Mouse (Mus musculus) limb, embryonic 15.5 days (tissue): Measurements from ENCODE around the gene Tusc2. TPM values are rescaled to one million over a fixed set of nuclear protein-coding genes. Genes with fewer than 3 reads are reported as not detected.

Source experiments
- ATAC-seq: fragments of 200-750 bp; cut with Nextera tagmentation; 2 replicates; pipeline ENCODE4 v1.8.0; 2017; ENCODE audit warnings: low read depth, moderate TSS enrichment; ENCODE audit not compliant: insufficient number of reproducible peaks, low FRiP score, low TSS enrichment
- H3K27ac ChIP-seq: fragments of 300-500 bp; sonication (generic); 2 replicates; pipeline ENCODE4 v1.5.1; 2015; ENCODE audit warnings: moderate library complexity, mild to moderate bottlenecking, inconsistent platforms
- H3K27me3 ChIP-seq: fragments of 300-500 bp; sonication (generic); 2 replicates; pipeline ENCODE4 v1.6.1; 2015; ENCODE audit warnings: inconsistent platforms
- H3K36me3 ChIP-seq: fragments of 300-500 bp; sonication (generic); 2 replicates; pipeline ENCODE4 v1.6.1; 2015; ENCODE audit warnings: inconsistent platforms
- H3K4me1 ChIP-seq: fragments of 300-500 bp; sonication (generic); 2 replicates; pipeline ENCODE4 v1.6.1; 2015; ENCODE audit warnings: inconsistent platforms
- H3K4me2 ChIP-seq: fragments of 300-500 bp; sonication (generic); 2 replicates; pipeline ENCODE4 v1.6.1; 2015; ENCODE audit warnings: mild to moderate bottlenecking, inconsistent platforms
- H3K4me3 ChIP-seq: fragments of 300-500 bp; sonication (generic); 2 replicates; pipeline ENCODE4 v1.5.1; 2015; ENCODE audit warnings: mild to moderate bottlenecking, inconsistent platforms
- H3K9ac ChIP-seq: fragments of 300-500 bp; sonication (generic); 2 replicates; pipeline ENCODE4 v1.6.1; 2015; ENCODE audit warnings: inconsistent platforms
- H3K9me3 ChIP-seq: fragments of 300-500 bp; sonication (generic); 2 replicates; pipeline ENCODE4 v1.6.1; 2016; ENCODE audit warnings: inconsistent platforms
- WGBS: fragments of 180-500 bp; shearing (Covaris S2); methylation state at CpG from one replicate; pipeline ENCODE4 v1.1.7; 2015; 5-methylcytosine and 5-hydroxymethylcytosine counted together
- polyA plus RNA-seq: library from polyadenylated mRNA; unstranded; fragments of >200 nt; fragmentation: Nextera tagmentation; extraction: Ambion mirVana; gene quantifications from 2 replicates; pipeline ENCODE4 v1.2.1, GENCODE M21; 2015

The Tusc2 gene
- polyA plus RNA-seq, 1 experiment from 2014 or later, result 37.3 TPM

GRCm38 (mm10) chr9:107547026-107547425, 16.0 kb upstream of the Tusc2 start, which contains the start of gene Zmynd10:
Gene Zmynd10, plus strand, starts transcription at chr9:107547298.
- 0 out of 2 replicates have a peak, but pooled peaks have one; percentile 28 for ATAC-seq
- Histone ChIP-seq H3K4me1 (peaks cover 61% of the 10 kb centered on the region), H3K4me2 (peak within 1 kb of the TSS; percentile 49), H3K9ac (no peak within 1 kb of the TSS), H3K9me3 (no peaks in the 10 kb centered on the region), H3K27me3 (no peaks in the 10 kb centered on the region), H3K36me3 (peaks cover 21% of the 10 kb centered on the region), H3K4me3 (peak within 1 kb of the TSS; percentile 19), H3K27ac (peak within 1 kb of the TSS; percentile 52)
- 1% methylated on average over 20 of the region's 20 CpGs for WGBS

- H3K4me3 ChIP-seq, result no peak overlapping the region
- peaks cover 21% of the 10 kb centered on the region for H3K36me3 ChIP-seq
- peaks cover 63% of the 10 kb centered on the region for H3K4me1 ChIP-seq
- H3K4me2 ChIP-seq, result no peak overlapping the region
- no peak overlapping the region for H3K27ac ChIP-seq
- H3K27me3 ChIP-seq, result no peaks in the 10 kb centered on the region
- no peak overlapping the region for H3K9ac ChIP-seq
- WGBS, result 75% methylated on average over 5 of the region's 5 CpGs
- no peaks in the 10 kb centered on the region for H3K9me3 ChIP-seq
- no peak for ATAC-seq
These were observed 15.1 kb upstream of the Tusc2 start for GRCm38 (mm10) chr9:107547957-107548356.

GRCm38 (mm10) chr9:107548820-107549219, 14.2 kb upstream of the Tusc2 start:
- Histone ChIP-seq H3K27ac (no peak overlapping the region), H3K36me3 (peaks cover 16% of the 10 kb centered on the region), H3K9me3 (no peaks in the 10 kb centered on the region), H3K4me1 (peaks cover 69% of the 10 kb centered on the region), H3K27me3 (no peaks in the 10 kb centered on the region), H3K4me2 (no peak overlapping the region), H3K4me3 (no peak overlapping the region), H3K9ac (no peak overlapping the region)
- no peak for ATAC-seq
- WGBS, result 88% methylated on average over 10 of the region's 10 CpGs

GRCm38 (mm10) chr9:107549297-107550074, 13.6 kb upstream of the Tusc2 start:
- H3K9me3 ChIP-seq, result no peaks in the 10 kb centered on the region
- no peaks in the 10 kb centered on the region for H3K27me3 ChIP-seq
- WGBS, result 77% methylated on average over 20 of the region's 20 CpGs
- H3K4me1 ChIP-seq, result peaks cover 72% of the 10 kb centered on the region
- H3K9ac ChIP-seq, result no peak overlapping the region
- H3K4me2 ChIP-seq, result no peak overlapping the region
- H3K36me3 ChIP-seq, result peaks cover 10% of the 10 kb centered on the region
- ATAC-seq, result no peak
- no peak overlapping the region for H3K27ac ChIP-seq
- no peak overlapping the region for H3K4me3 ChIP-seq

- Histone ChIP-seq H3K27me3 (no peaks in the 10 kb centered on the region), H3K9me3 (no peaks in the 10 kb centered on the region), H3K4me1 (peaks cover 67% of the 10 kb centered on the region), H3K4me2 (peak overlapping the region; percentile 89), H3K9ac (peak overlapping the region; percentile 55; the same call in 1 of the 2 replicates), H3K27ac (peak overlapping the region; percentile 97), H3K36me3 (no peaks in the 10 kb centered on the region), H3K4me3 (peak overlapping the region; percentile 72)
- WGBS, result 33% methylated on average over 23 of the region's 23 CpGs
- ATAC-seq, result no peak
These were observed 12.5 kb upstream of the Tusc2 start for GRCm38 (mm10) chr9:107550491-107551116.

- peak within 1 kb of the TSS; percentile 97 for H3K27ac ChIP-seq
- peak within 1 kb of the TSS; percentile 89 for H3K4me2 ChIP-seq
- ATAC-seq, result peak; percentile 53
- peak within 1 kb of the TSS; percentile 55 for H3K9ac ChIP-seq
- WGBS, result 1% methylated on average over 62 of the region's 63 CpGs
- H3K4me1 ChIP-seq, result peaks cover 72% of the 10 kb centered on the region
- H3K9me3 ChIP-seq, result no peaks in the 10 kb centered on the region
- H3K27me3 ChIP-seq, result no peaks in the 10 kb centered on the region
- no peaks in the 10 kb centered on the region for H3K36me3 ChIP-seq
- H3K4me3 ChIP-seq, result peak within 1 kb of the TSS; percentile 72
These were observed 11.8 kb upstream of the Tusc2 start, which contains the start of gene Rassf1 for GRCm38 (mm10) chr9:107551117-107551889. Gene Rassf1, plus strand, starts transcription at chr9:107551555.

- Histone ChIP-seq H3K9ac (peak overlapping the region; percentile 55), H3K4me3 (peak overlapping the region; percentile 72), H3K27me3 (no peaks in the 10 kb centered on the region), H3K27ac (peak overlapping the region; percentile 97), H3K4me1 (peaks cover 72% of the 10 kb centered on the region), H3K36me3 (no peaks in the 10 kb centered on the region; the same call in 1 of the 2 replicates), H3K9me3 (no peaks in the 10 kb centered on the region), H3K4me2 (peak overlapping the region; percentile 89)
- no peak for ATAC-seq
- whole genome bisulfite sequencing, result 7% methylated on average over 8 of the region's 8 CpGs
These were observed 11.1 kb upstream of the Tusc2 start for GRCm38 (mm10) chr9:107551890-107552355.

GRCm38 (mm10) chr9:107552690-107553393, 10.2 kb upstream of the Tusc2 start:
- WGBS, result 70% methylated on average over 5 of the region's 5 CpGs
- ATAC-seq, result no peak
- Histone ChIP-seq H3K4me2 (peak overlapping the region; percentile 89), H3K9ac (no peak overlapping the region), H3K9me3 (no peaks in the 10 kb centered on the region), H3K4me1 (peaks cover 69% of the 10 kb centered on the region), H3K27me3 (no peaks in the 10 kb centered on the region), H3K36me3 (peaks cover 9% of the 10 kb centered on the region), H3K27ac (peak overlapping the region; percentile 97), H3K4me3 (peak overlapping the region; percentile 72)

GRCm38 (mm10) chr9:107553541-107554318, 9.3 kb upstream of the Tusc2 start:
- Histone ChIP-seq H3K27me3 (no peaks in the 10 kb centered on the region), H3K36me3 (peaks cover 18% of the 10 kb centered on the region), H3K9me3 (no peaks in the 10 kb centered on the region), H3K27ac (peak overlapping the region; percentile 97), H3K4me3 (peak overlapping the region; percentile 72), H3K4me1 (peaks cover 66% of the 10 kb centered on the region), H3K9ac (peak overlapping the region; percentile 48), H3K4me2 (peak overlapping the region; percentile 89)
- 3% methylated on average over 37 of the region's 37 CpGs for WGBS
- ATAC-seq, result peak; percentile 26

- no peaks in the 10 kb centered on the region for H3K27me3 ChIP-seq
- H3K4me2 ChIP-seq, result peak overlapping the region; percentile 89
- H3K9me3 ChIP-seq, result no peaks in the 10 kb centered on the region
- peak overlapping the region; percentile 67 for H3K9ac ChIP-seq
- H3K36me3 ChIP-seq, result peaks cover 24% of the 10 kb centered on the region
- H3K4me1 ChIP-seq, result peaks cover 66% of the 10 kb centered on the region
- peak overlapping the region; percentile 97 for H3K27ac ChIP-seq
- under 1% methylated on average over 53 of the region's 53 CpGs for WGBS
- peak; percentile 90 for ATAC-seq
- H3K4me3 ChIP-seq, result peak overlapping the region; percentile 72
These were observed 8.7 kb upstream of the Tusc2 start for GRCm38 (mm10) chr9:107554319-107554825.
